Mouse (Mus musculus): Measurements from ENCODE around the gene Dpp7. TPM values are rescaled to one million over a fixed set of nuclear protein-coding genes. Genes with fewer than 3 reads are reported as not detected.
A peak's percentile ranks its signal among the peaks of the same experiment; 100 is the strongest.

The Dpp7 gene
- polyA plus RNA-seq, 1 experiment from 2014 or later: 24.4 TPM

- peaks cover 12% of the 10 kb centered on the region for H3K4me1 ChIP-seq (replicated peaks)
- WGBS: 72% methylated on average over 13 of the region's 13 CpGs
- no peak overlapping the region for H3K9ac ChIP-seq
- ATAC-seq (ENCODE audit: low FRiP score, low read depth): no peak
- no peak overlapping the region for H3K27ac ChIP-seq (replicated peaks)
- H3K4me3 ChIP-seq: no peak overlapping the region
- no peak overlapping the region for H3K4me2 ChIP-seq
- peaks cover 33% of the 10 kb centered on the region for H3K27me3 ChIP-seq
- H3K36me3 ChIP-seq: no peaks in the 10 kb centered on the region
- no peaks in the 10 kb centered on the region for H3K9me3 ChIP-seq
Measured at GRCm38 (mm10) chr2:25363478-25364178, 7.5 kb upstream of the Dpp7 start.

GRCm38 (mm10) chr2:25359848-25360247 is 3.7 kb upstream of the Dpp7 start:
- no peaks in the 10 kb centered on the region for H3K9me3 ChIP-seq
- peaks cover 24% of the 10 kb centered on the region for H3K4me1 ChIP-seq (replicated peaks)
- ATAC-seq (ENCODE audit: low FRiP score, low read depth): no peak
- no peak overlapping the region for H3K9ac ChIP-seq
- 83% methylated on average over 4 of the region's 4 CpGs for whole genome bisulfite sequencing
- no peak overlapping the region for H3K4me2 ChIP-seq
- H3K27me3 ChIP-seq: peaks cover 21% of the 10 kb centered on the region
- no peaks in the 10 kb centered on the region for H3K36me3 ChIP-seq
- H3K27ac ChIP-seq (replicated peaks): no peak overlapping the region
- no peak overlapping the region for H3K4me3 ChIP-seq

DNA sequence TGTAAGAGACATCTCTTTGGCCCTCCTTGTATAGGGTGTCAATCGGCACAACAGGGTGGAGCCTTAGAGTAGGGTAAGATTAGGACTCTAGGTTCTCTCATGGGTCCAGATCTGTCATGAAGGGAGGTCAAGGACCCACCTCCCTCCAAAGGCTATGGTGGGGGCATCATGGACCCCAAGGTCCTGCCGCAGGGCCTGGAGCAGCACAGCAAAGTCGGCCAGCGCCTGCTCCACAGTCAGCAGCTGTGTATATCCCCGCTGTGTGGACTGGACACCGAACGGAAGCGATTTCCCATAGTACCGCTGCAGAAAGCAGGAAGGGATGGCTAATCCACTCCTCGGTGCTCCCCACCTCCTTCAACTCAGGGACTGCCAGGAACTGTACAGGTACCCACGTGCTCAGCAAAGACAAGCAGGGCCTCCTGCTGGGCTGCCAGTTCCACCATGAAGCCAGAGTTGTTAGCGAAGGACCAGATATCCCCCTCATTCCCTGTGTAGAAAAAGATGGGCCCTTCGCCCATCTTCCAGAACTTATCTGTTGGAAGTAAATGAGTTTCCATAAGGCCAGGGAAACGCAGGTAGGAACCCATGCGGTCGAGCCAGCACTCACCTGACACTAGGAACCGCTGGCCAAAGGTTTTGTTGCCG is 616 bp downstream of the Dpp7 start:
- H3K4me2 ChIP-seq: peak overlapping the region; percentile 98
- no peak overlapping the region for H3K27ac ChIP-seq (replicated peaks)
- peaks cover 24% of the 10 kb centered on the region for H3K4me1 ChIP-seq (replicated peaks)
- ATAC-seq (ENCODE audit: low FRiP score, low read depth): peak; percentile 14; the same call in 1 of the 2 replicates
- peak overlapping the region; percentile 50 for H3K4me3 ChIP-seq
- peaks cover 22% of the 10 kb centered on the region for H3K36me3 ChIP-seq
- no peaks in the 10 kb centered on the region for H3K9me3 ChIP-seq
- H3K9ac ChIP-seq: peak overlapping the region; percentile 65
- WGBS: 38% methylated on average over 18 of the region's 18 CpGs
- H3K27me3 ChIP-seq: no peaks in the 10 kb centered on the region

GRCm38 (mm10) chr2:25354211-25354610 is 1.9 kb downstream of the Dpp7 start:
- Histone ChIP-seq H3K36me3 (peaks cover 35% of the 10 kb centered on the region), H3K4me1 (replicated peaks) (peaks cover 24% of the 10 kb centered on the region), H3K4me3 (no peak overlapping the region)

DNA sequence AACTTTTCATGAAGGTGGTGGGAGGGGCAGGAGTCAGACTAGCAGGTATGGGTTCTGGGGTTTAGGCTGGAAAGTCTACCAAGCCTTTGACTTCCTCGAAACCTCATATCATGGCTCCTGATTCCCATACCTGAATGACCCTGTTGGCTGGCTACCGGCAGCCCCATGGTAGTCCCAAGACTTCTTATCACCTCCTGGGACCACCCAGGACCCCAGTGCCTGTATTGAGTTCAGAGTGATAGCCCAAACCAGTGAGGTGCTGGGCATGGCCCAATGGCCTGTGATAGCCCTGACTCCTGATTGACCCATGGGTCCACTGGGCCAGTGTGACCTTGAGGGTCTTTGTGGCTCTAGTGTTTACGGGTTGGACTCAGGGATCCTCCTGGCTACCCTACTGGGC is 5.5 kb downstream of the Dpp7 start:
- WGBS: 97% methylated on average over 3 of the region's 3 CpGs
- Histone ChIP-seq H3K9ac (no peak overlapping the region), H3K4me3 (no peak overlapping the region), H3K4me1 (replicated peaks) (peaks cover 10% of the 10 kb centered on the region), H3K4me2 (no peak overlapping the region), H3K36me3 (peaks cover 66% of the 10 kb centered on the region), H3K9me3 (no peaks in the 10 kb centered on the region), H3K27me3 (no peaks in the 10 kb centered on the region), H3K27ac (replicated peaks) (no peak overlapping the region)
- no peak for ATAC-seq (ENCODE audit: low FRiP score, low read depth)

More at GRCm38 (mm10) chr2:25354211-25354610, 1.9 kb downstream of the Dpp7 start:
- Histone ChIP-seq H3K9me3 (no peaks in the 10 kb centered on the region), H3K4me2 (no peak overlapping the region), H3K27me3 (no peaks in the 10 kb centered on the region), H3K27ac (replicated peaks) (no peak overlapping the region), H3K9ac (no peak overlapping the region)
- 91% methylated on average over 6 of the region's 6 CpGs for WGBS
- no peak for ATAC-seq (ENCODE audit: low FRiP score, low read depth)

GRCm38 (mm10) chr2:25349499-25349898 is 6.7 kb downstream of the Dpp7 start:
- H3K36me3 ChIP-seq: peaks cover 77% of the 10 kb centered on the region
- H3K9me3 ChIP-seq: no peaks in the 10 kb centered on the region
- WGBS: 87% methylated on average over 4 of the region's 4 CpGs
- no peaks in the 10 kb centered on the region for H3K27me3 ChIP-seq
- no peak overlapping the region for H3K27ac ChIP-seq (replicated peaks)
- H3K4me2 ChIP-seq: no peak overlapping the region
- no peak overlapping the region for H3K9ac ChIP-seq
- no peak for ATAC-seq (ENCODE audit: low FRiP score, low read depth)
- H3K4me1 ChIP-seq (replicated peaks): no peaks in the 10 kb centered on the region
- no peak overlapping the region for H3K4me3 ChIP-seq

GRCm38 (mm10) chr2:25348162-25348561 is 8.0 kb downstream of the Dpp7 start:
- H3K4me1 ChIP-seq (replicated peaks): no peaks in the 10 kb centered on the region
- H3K27me3 ChIP-seq: no peaks in the 10 kb centered on the region
- no peak overlapping the region for H3K9ac ChIP-seq
- H3K27ac ChIP-seq (replicated peaks): no peak overlapping the region
- WGBS: 95% methylated on average over 7 of the region's 7 CpGs
- no peaks in the 10 kb centered on the region for H3K9me3 ChIP-seq
- H3K4me2 ChIP-seq: no peak overlapping the region
- H3K36me3 ChIP-seq: peaks cover 90% of the 10 kb centered on the region
- no peak overlapping the region for H3K4me3 ChIP-seq
- no peak for ATAC-seq (ENCODE audit: low FRiP score, low read depth)

GRCm38 (mm10) chr2:25338303-25338702 is 17.9 kb downstream of the Dpp7 start:
- no peak overlapping the region for H3K4me2 ChIP-seq
- ATAC-seq (ENCODE audit: low FRiP score, low read depth): no peak
- WGBS: 95% methylated on average over 6 of the region's 6 CpGs
- H3K27ac ChIP-seq (replicated peaks): no peak overlapping the region
- no peaks in the 10 kb centered on the region for H3K27me3 ChIP-seq
- H3K4me1 ChIP-seq (replicated peaks): peaks cover 17% of the 10 kb centered on the region
- H3K9ac ChIP-seq: no peak overlapping the region
- H3K36me3 ChIP-seq: peaks cover 71% of the 10 kb centered on the region
- no peaks in the 10 kb centered on the region for H3K9me3 ChIP-seq
- H3K4me3 ChIP-seq: no peak overlapping the region

DNA sequence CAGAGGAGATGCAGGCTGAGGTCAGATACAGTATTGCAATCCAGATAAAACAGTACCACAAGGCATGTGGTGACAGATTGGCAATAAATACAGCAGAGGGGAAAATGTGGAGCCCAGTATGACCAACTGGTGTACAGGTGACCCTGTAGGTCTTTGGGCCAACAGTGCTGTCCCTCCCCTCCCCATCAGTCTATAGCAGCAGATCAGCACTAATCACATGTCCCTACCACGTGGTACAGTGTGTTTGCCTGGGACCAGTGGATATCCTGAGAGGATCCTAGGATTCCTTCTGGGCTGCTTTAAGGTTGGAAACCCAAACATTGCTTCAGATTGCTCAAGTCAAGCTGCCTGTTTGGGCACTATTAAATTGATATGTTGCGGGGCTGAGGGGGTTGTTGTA is 22.6 kb downstream of the Dpp7 start:
- Histone ChIP-seq H3K9ac (no peak overlapping the region), H3K36me3 (peaks cover 40% of the 10 kb centered on the region), H3K9me3 (no peaks in the 10 kb centered on the region), H3K27ac (replicated peaks) (no peak overlapping the region), H3K4me2 (peak overlapping the region; percentile 96), H3K4me1 (replicated peaks) (peaks cover 30% of the 10 kb centered on the region), H3K4me3 (peak overlapping the region; percentile 81), H3K27me3 (no peaks in the 10 kb centered on the region)
- 83% methylated on average over 2 of the region's 2 CpGs for WGBS
- ATAC-seq (ENCODE audit: low FRiP score, low read depth): no peak

DNA sequence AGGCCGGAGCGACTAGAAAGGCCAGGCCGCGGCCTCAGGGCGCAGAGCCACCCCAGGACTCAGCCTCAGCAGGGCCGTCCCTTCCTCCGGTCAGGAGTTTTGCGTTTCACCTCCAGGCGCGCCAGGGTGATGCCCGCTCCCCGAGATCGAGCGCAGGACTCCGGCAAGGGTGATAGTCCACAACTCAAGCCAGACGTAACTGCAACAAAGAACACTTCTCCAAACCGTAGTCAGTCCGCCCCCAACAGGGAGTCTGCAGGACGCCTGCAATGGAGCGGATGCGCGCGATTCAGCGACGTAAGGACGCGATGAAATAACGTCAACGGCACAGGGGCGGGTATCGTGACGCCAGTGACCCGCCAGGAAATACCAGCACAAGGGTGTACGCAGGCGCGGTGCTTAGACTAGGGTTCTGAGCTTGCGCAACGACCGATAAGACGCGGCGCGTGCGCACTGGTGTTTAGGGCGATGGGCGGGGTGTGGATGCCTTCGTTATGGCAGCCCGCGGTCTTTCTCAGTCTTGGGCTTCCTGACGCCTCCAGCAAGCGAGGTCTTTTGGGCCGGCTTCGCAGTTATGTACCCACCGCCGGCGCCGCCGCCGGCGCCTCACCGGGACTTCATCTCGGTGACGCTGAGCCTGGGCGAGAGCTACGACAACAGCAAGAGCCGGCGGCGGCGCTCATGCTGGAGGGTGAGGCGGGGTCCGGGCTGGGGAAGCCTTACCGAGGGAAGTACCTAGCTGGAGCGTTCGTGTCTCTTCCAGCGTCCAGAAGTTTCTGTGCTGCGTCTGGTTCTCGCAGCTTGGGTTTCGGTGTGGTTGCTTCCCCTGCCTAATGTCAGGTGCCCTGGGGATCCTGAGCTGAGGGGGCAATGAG is 23.6 kb downstream of the Dpp7 start, which contains the start of gene Man1b1:
Man1b1 (plus strand) TSS at position 53 of the 875 bp plus-strand sequence.
- Histone ChIP-seq H3K36me3 (peaks cover 32% of the 10 kb centered on the region), H3K9me3 (no peaks in the 10 kb centered on the region), H3K27me3 (no peaks in the 10 kb centered on the region), H3K27ac (replicated peaks) (peak within 1 kb of the TSS; percentile 89), H3K4me3 (peak within 1 kb of the TSS; percentile 81), H3K4me1 (replicated peaks) (peaks cover 30% of the 10 kb centered on the region), H3K4me2 (peak within 1 kb of the TSS; percentile 96), H3K9ac (peak within 1 kb of the TSS; percentile 89)
- WGBS: under 1% methylated on average over 78 of the region's 78 CpGs
- ATAC-seq (ENCODE audit: low FRiP score, low read depth): peak; percentile 98

DNA sequence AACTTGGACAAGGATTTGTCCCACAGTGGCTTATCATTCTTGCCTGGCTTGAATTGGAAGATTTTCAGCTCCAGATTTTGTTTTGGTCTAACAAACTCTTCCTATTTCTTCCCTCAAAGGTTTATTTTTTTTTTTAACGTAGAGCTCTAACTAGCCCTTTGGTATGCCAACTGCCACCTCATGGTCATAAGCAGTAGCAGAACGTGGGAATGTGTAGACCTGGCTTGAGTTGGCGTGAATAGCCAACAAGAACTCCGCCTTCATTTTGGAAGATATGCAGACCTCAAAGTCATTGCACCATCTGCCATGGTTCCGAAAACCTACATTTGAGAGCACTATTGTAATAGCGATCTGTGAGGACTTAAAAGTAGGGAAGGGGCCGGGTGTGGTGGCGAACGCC is 24.7 kb downstream of the Dpp7 start:
- Histone ChIP-seq H3K4me3 (peak overlapping the region; percentile 81), H3K36me3 (peaks cover 23% of the 10 kb centered on the region), H3K4me2 (peak overlapping the region; percentile 66), H3K27me3 (no peaks in the 10 kb centered on the region), H3K9me3 (no peaks in the 10 kb centered on the region), H3K4me1 (replicated peaks) (peaks cover 30% of the 10 kb centered on the region), H3K27ac (replicated peaks) (no peak overlapping the region), H3K9ac (peak overlapping the region; percentile 84; the same call in 1 of the 2 replicates)
- 62% methylated on average over 9 of the region's 9 CpGs for WGBS
- no peak for ATAC-seq (ENCODE audit: low FRiP score, low read depth)

DNA sequence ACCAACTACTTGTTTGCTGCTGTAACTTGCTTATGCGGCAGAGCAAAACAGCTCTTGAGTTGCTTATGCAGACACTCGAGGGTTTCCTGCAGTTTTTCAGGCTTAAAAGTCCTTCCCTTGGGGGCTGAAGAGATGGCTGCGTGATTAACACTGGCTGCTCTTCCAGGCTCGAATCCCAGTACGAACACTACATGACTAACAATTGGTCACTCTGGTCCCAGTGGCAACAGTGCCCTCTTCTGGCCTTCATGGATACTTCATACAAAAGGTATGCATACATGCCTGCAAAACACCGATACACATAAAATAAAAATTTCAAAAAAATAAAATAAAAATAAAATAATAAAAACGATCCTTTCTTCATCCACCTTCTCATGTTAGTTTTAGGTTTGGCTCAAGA is 27.7 kb downstream of the Dpp7 start:
- no peak overlapping the region for H3K4me2 ChIP-seq
- H3K4me3 ChIP-seq: no peak overlapping the region
- peaks cover 15% of the 10 kb centered on the region for H3K4me1 ChIP-seq (replicated peaks)
- ATAC-seq (ENCODE audit: low FRiP score, low read depth): no peak
- no peaks in the 10 kb centered on the region for H3K36me3 ChIP-seq
- H3K9ac ChIP-seq: no peak overlapping the region
- 36% methylated on average over 7 of the region's 7 CpGs for WGBS
- H3K9me3 ChIP-seq: no peaks in the 10 kb centered on the region
- no peaks in the 10 kb centered on the region for H3K27me3 ChIP-seq
- H3K27ac ChIP-seq (replicated peaks): no peak overlapping the region
